Mouse (Mus musculus): Measurements from ENCODE around the gene Gatc. TPM values are rescaled to one million over a fixed set of nuclear protein-coding genes. Genes with fewer than 3 reads are reported as not detected.

The Gatc gene
- polyA plus RNA-seq, 1 experiment from 2014 or later: 28.3 TPM

- H3K4me1 ChIP-seq: no peaks in the 10 kb centered on the region
- no peaks in the 10 kb centered on the region for H3K27me3 ChIP-seq
- H3K36me3 ChIP-seq: no peaks in the 10 kb centered on the region
- peak; percentile 76 for ATAC-seq (ENCODE audit: low FRiP score, low read depth)
- H3K9ac ChIP-seq: no peak overlapping the region
- 3% methylated on average over 12 of the region's 12 CpGs for WGBS
- peak overlapping the region; percentile 16; the same call in 1 of the 2 replicates for H3K4me2 ChIP-seq (replicated peaks)
- H3K4me3 ChIP-seq: no peak overlapping the region
- H3K27ac ChIP-seq: no peak overlapping the region
- no peaks in the 10 kb centered on the region for H3K9me3 ChIP-seq
These were observed 17.9 kb upstream of the Gatc start for GRCm38 (mm10) chr5:115358872-115359271.

DNA sequence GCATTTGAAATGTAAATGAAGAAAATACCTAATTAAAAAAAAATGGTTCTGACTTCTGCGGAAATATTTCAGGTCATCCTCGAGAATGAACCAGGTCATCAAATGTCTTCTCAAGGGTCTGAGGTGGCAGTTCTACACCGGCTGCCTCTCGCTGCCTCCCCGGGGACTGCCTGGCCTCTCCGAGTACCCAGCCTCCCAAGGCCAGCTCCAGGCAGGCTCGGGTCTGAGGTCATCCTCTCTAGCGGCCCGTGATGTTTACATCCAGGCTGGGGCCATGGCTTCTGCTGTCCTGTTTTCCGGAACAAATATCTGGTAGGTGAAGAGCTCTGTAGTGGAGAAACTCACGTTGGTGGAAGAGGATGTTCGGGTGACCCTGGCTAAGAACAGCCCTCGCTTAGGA lies 14.1 kb upstream of the Gatc start:
- no peak overlapping the region for H3K9ac ChIP-seq
- no peak for ATAC-seq (ENCODE audit: low FRiP score, low read depth)
- no peaks in the 10 kb centered on the region for H3K4me1 ChIP-seq
- no peak overlapping the region for H3K4me2 ChIP-seq (replicated peaks)
- no peaks in the 10 kb centered on the region for H3K27me3 ChIP-seq
- no peak overlapping the region for H3K27ac ChIP-seq
- H3K4me3 ChIP-seq: no peak overlapping the region
- H3K36me3 ChIP-seq: no peaks in the 10 kb centered on the region
- no peaks in the 10 kb centered on the region for H3K9me3 ChIP-seq
- 65% methylated on average over 13 of the region's 13 CpGs for WGBS

- Histone ChIP-seq H3K27me3 (no peaks in the 10 kb centered on the region), H3K9ac (no peak overlapping the region), H3K4me3 (no peak overlapping the region), H3K4me1 (peaks cover 13% of the 10 kb centered on the region), H3K27ac (no peak overlapping the region), H3K9me3 (no peaks in the 10 kb centered on the region), H3K4me2 (replicated peaks) (no peak overlapping the region), H3K36me3 (peaks cover 2% of the 10 kb centered on the region)
- 79% methylated on average over 5 of the region's 5 CpGs for WGBS
- no peak for ATAC-seq (ENCODE audit: low FRiP score, low read depth)
These were observed 10.4 kb upstream of the Gatc start for GRCm38 (mm10) chr5:115351348-115351747.

- Histone ChIP-seq H3K27ac (peak overlapping the region; percentile 68; the same call in 1 of the 2 replicates), H3K9me3 (no peaks in the 10 kb centered on the region), H3K4me2 (replicated peaks) (peak overlapping the region; percentile 83), H3K27me3 (no peaks in the 10 kb centered on the region), H3K36me3 (peaks cover 22% of the 10 kb centered on the region), H3K9ac (peak overlapping the region; percentile 74), H3K4me3 (peak overlapping the region; percentile 89), H3K4me1 (peaks cover 13% of the 10 kb centered on the region)
- 1% methylated on average over 18 of the region's 18 CpGs for WGBS
- peak; percentile 29 for ATAC-seq (ENCODE audit: low FRiP score, low read depth)
These were observed 8.2 kb upstream of the Gatc start for GRCm38 (mm10) chr5:115349225-115349555.

- peak within 1 kb of the TSS; percentile 89 for H3K4me3 ChIP-seq
- peak within 1 kb of the TSS; percentile 90 for H3K9ac ChIP-seq
- H3K27me3 ChIP-seq: no peaks in the 10 kb centered on the region
- 1% methylated on average over 70 of the region's 74 CpGs for WGBS
- H3K36me3 ChIP-seq: peaks cover 27% of the 10 kb centered on the region
- H3K4me2 ChIP-seq (replicated peaks): peak within 1 kb of the TSS; percentile 94
- peak; percentile 93 for ATAC-seq (ENCODE audit: low FRiP score, low read depth)
- H3K27ac ChIP-seq: peak within 1 kb of the TSS; percentile 68; the same call in 1 of the 2 replicates
- no peaks in the 10 kb centered on the region for H3K9me3 ChIP-seq
- peaks cover 13% of the 10 kb centered on the region for H3K4me1 ChIP-seq
These were observed 7.7 kb upstream of the Gatc start, which contains the start of gene Cox6a1 for GRCm38 (mm10) chr5:115348546-115349224. Cox6a1 (minus strand) TSS chr5:115348981.

DNA sequence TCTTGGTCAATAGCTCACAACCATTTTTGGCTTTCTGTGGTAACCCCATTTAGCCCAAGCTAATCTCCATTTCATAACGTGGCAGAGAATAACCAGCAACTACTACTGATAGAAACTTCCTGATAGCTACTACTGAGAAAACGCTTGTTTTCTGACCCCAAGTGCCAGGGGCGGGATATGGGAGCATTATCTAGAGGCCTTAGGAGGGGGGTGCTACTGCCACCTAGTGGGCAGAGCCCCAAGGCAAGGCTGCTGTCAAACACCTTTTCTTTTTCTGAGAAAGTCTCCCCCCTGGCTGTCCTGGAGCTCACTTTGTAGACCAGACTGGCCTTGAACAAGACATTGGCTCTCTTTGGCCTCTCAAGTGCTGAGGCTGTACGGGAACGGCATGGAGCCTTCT lies 6.6 kb upstream of the Gatc start:
- H3K4me2 ChIP-seq (replicated peaks): peak overlapping the region; percentile 94
- peaks cover 38% of the 10 kb centered on the region for H3K36me3 ChIP-seq
- 0 out of 2 replicates have a peak, but pooled peaks have one; percentile 25 for ATAC-seq (ENCODE audit: low FRiP score, low read depth)
- H3K4me3 ChIP-seq: peak overlapping the region; percentile 89
- no peak overlapping the region; the same call in 1 of the 2 replicates for H3K27ac ChIP-seq
- 1% methylated on average over 5 of the region's 5 CpGs for WGBS
- H3K9ac ChIP-seq: peak overlapping the region; percentile 90
- no peaks in the 10 kb centered on the region for H3K27me3 ChIP-seq
- H3K4me1 ChIP-seq: peaks cover 13% of the 10 kb centered on the region
- H3K9me3 ChIP-seq: no peaks in the 10 kb centered on the region

GRCm38 (mm10) chr5:115341314-115342165 lies 562 bp upstream of the Gatc start:
- Histone ChIP-seq H3K4me1 (peaks cover 24% of the 10 kb centered on the region), H3K27ac (no peak overlapping the region)
- WGBS: 12% methylated on average over 36 of the region's 36 CpGs

GRCm38 (mm10) chr5:115340007-115340406 lies 971 bp downstream of the Gatc start:
- ATAC-seq (ENCODE audit: low FRiP score, low read depth): no peak
- H3K4me2 ChIP-seq (replicated peaks): peak overlapping the region; percentile 81
- H3K9ac ChIP-seq: peak overlapping the region; percentile 89
- peak overlapping the region; percentile 73 for H3K4me3 ChIP-seq
- peaks cover 24% of the 10 kb centered on the region for H3K4me1 ChIP-seq
- WGBS: 20% methylated on average over 7 of the region's 7 CpGs
- no peaks in the 10 kb centered on the region for H3K9me3 ChIP-seq
- H3K36me3 ChIP-seq: peaks cover 45% of the 10 kb centered on the region
- H3K27me3 ChIP-seq: no peaks in the 10 kb centered on the region
- H3K27ac ChIP-seq: no peak overlapping the region

More at GRCm38 (mm10) chr5:115341314-115342165, 562 bp upstream of the Gatc start:
- Histone ChIP-seq H3K27me3 (no peaks in the 10 kb centered on the region), H3K4me2 (replicated peaks) (peak overlapping the region; percentile 81), H3K9me3 (no peaks in the 10 kb centered on the region), H3K4me3 (peak overlapping the region; percentile 73), H3K9ac (peak overlapping the region; percentile 89), H3K36me3 (peaks cover 43% of the 10 kb centered on the region)
- ATAC-seq (ENCODE audit: low FRiP score, low read depth): peak; percentile 60

DNA sequence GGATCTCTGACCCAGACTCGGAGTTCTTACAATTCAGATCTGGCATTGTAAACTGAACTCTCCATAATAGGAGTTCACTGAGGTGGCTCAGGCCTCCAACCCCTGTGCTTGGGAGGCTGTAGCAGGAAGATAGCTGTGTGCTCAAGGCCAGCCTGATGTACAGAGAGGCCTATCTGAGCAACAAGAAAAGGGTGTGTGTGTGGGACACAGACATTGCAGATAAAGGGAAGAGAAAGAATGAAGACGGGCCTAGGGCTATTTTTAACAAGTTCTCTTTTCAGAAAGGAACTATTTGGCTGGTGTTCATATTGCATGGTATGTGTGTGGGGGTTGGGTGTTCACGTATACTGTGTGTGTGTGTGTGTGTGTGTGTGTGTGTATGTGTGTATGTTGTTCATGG lies 7.4 kb downstream of the Gatc start:
- Histone ChIP-seq H3K4me1 (peaks cover 18% of the 10 kb centered on the region), H3K4me2 (replicated peaks) (no peak overlapping the region), H3K9me3 (no peaks in the 10 kb centered on the region), H3K36me3 (peaks cover 68% of the 10 kb centered on the region), H3K27me3 (no peaks in the 10 kb centered on the region), H3K27ac (no peak overlapping the region), H3K9ac (no peak overlapping the region), H3K4me3 (no peak overlapping the region)
- WGBS: 87% methylated on average over 3 of the region's 3 CpGs
- ATAC-seq (ENCODE audit: low FRiP score, low read depth): no peak

GRCm38 (mm10) chr5:115330955-115331354 lies 10.0 kb downstream of the Gatc start:
- H3K36me3 ChIP-seq: peaks cover 62% of the 10 kb centered on the region
- no peak for ATAC-seq (ENCODE audit: low FRiP score, low read depth)
- H3K4me3 ChIP-seq: no peak overlapping the region
- 87% methylated on average over 9 of the region's 9 CpGs for WGBS
- H3K27me3 ChIP-seq: no peaks in the 10 kb centered on the region
- no peak overlapping the region for H3K27ac ChIP-seq
- no peak overlapping the region for H3K4me2 ChIP-seq (replicated peaks)
- H3K9me3 ChIP-seq: no peaks in the 10 kb centered on the region
- no peak overlapping the region for H3K9ac ChIP-seq
- H3K4me1 ChIP-seq: peaks cover 28% of the 10 kb centered on the region

DNA sequence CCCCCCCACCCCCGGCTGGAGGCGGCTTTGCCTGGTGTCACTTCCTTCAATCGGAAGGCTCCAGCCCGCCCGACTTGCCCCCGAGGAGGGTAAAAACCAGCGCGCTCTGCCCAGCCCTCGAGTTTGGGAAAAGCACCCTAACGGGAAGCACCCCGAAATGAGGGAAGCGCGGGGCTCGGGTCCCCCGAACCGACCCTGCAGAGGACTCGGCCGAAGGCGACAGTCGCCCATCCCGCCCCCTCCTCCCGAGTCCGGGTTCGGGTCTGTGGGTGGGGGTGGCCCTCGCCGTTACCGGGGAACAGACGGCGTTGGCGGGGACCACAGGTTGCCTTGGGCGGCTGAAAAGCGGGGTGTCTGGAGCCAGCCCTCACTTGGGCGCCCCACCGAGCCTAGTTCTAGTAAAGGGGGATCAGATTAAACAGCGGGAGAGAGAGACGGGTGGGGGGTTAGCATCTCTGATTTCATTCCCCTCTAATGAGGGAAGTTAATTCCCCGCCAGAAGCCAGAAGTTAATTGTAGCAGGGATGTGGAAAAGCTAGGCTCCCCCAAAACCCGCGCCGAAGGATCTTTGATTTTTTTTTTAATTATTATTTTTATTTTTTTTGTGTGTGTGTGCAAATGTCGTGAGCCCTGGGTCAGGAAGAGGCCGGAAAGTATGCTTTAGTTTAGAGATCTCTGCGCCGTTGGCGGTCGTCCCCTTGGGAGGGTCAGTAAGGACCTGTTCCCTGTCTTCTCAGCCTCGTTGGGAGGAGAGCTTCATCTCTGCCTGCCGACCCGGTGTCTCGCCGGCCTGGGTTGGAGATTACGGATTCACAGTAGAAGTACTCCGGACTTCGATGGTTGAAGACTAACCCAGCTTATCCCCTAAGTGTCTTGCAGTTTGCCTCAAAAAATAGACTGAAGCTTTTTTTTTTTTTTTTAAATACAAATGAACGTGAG lies 13.1 kb downstream of the Gatc start:
- Histone ChIP-seq H3K9ac (peak overlapping the region; percentile 96), H3K9me3 (no peaks in the 10 kb centered on the region), H3K27ac (peak overlapping the region; percentile 91; the same call in 1 of the 2 replicates), H3K36me3 (peaks cover 31% of the 10 kb centered on the region), H3K4me1 (peaks cover 33% of the 10 kb centered on the region), H3K27me3 (no peaks in the 10 kb centered on the region), H3K4me2 (replicated peaks) (peak overlapping the region; percentile 91), H3K4me3 (peak overlapping the region; percentile 98)
- peak; percentile 31; the same call in 1 of the 2 replicates for ATAC-seq (ENCODE audit: low FRiP score, low read depth)
- under 1% methylated on average over 48 of the region's 55 CpGs for WGBS
